Mouse (Mus musculus) E14TG2a.4 (cell line): ENCODE measurements around the gene Tle4.

Source experiments
- H3K27me3 ChIP-seq: 2 replicates; pipeline ENCODE4 v1.6.1; 2014; ENCODE audit warnings: low read length, control low read depth; ENCODE audit not compliant: insufficient read depth
- H3K36me3 ChIP-seq: 2 replicates; pipeline ENCODE4 v1.6.1; 2014; ENCODE audit warnings: low read length, control low read depth; ENCODE audit not compliant: insufficient read depth
- H3K4me1 ChIP-seq: replicated peaks from 2 replicates; pipeline ENCODE4 v1.6.1; 2014; ENCODE audit warnings: low read depth, low read length, control low read depth
- H3K4me3 ChIP-seq: replicated peaks from 2 replicates; pipeline ENCODE4 v1.5.1; 2014; ENCODE audit warnings: mild to moderate bottlenecking, low read length
- H3K9me3 ChIP-seq: 2 replicates; pipeline ENCODE4 v1.6.1; 2014; ENCODE audit warnings: low read length, control low read depth
- CTCF ChIP-seq: conservative IDR thresholded peaks from 2 replicates; pipeline ENCODE4 v1.5.1; 2014; ENCODE audit warnings: low read length
- NANOG ChIP-seq: IDR thresholded peaks from 2 replicates; pipeline ENCODE4 v1.6.1; 2014; ENCODE audit warnings: borderline replicate concordance, low read length, mixed read lengths
- POU5F1 ChIP-seq: IDR thresholded peaks from 2 replicates; pipeline ENCODE4 v1.6.1; 2014; ENCODE audit warnings: low read length, borderline replicate concordance

Tle4 gene

GRCm38 (mm10) chr19:14520098-14520802, 77.6 kb downstream of the Tle4 start:
- Histone ChIP-seq H3K9me3 (no peaks in the 10 kb centered on the region), H3K4me1 (peaks cover 24% of the 10 kb centered on the region), H3K36me3 (peaks cover 41% of the 10 kb centered on the region), H3K4me3 (no peak overlapping the region), H3K27me3 (no peaks in the 10 kb centered on the region)
- TF ChIP-seq NANOG, result no peak
- TF ChIP-seq CTCF, result no peak
- TF ChIP-seq POU5F1, result no peak

- Histone ChIP-seq H3K4me3 (no peak overlapping the region), H3K4me1 (peaks cover 16% of the 10 kb centered on the region), H3K36me3 (peaks cover 52% of the 10 kb centered on the region), H3K27me3 (no peaks in the 10 kb centered on the region), H3K9me3 (no peaks in the 10 kb centered on the region)
- TF ChIP-seq CTCF (no peak), NANOG (no peak), POU5F1 (no peak)
Measured at GRCm38 (mm10) chr19:14519186-14519585, 78.7 kb downstream of the Tle4 start.

- H3K4me1 ChIP-seq, result peaks cover 22% of the 10 kb centered on the region
- H3K4me3 ChIP-seq, result no peak overlapping the region
- H3K9me3 ChIP-seq, result no peaks in the 10 kb centered on the region
- peaks cover 56% of the 10 kb centered on the region for H3K36me3 ChIP-seq
- no peak for TF ChIP-seq POU5F1
- no peaks in the 10 kb centered on the region for H3K27me3 ChIP-seq
Measured at GRCm38 (mm10) chr19:14518438-14519044, 79.3 kb downstream of the Tle4 start.

GRCm38 (mm10) chr19:14516420-14516819, 81.4 kb downstream of the Tle4 start:
- H3K4me1 ChIP-seq, result peaks cover 38% of the 10 kb centered on the region
- TF ChIP-seq NANOG (no peak), POU5F1 (no peak), CTCF (no peak)
- H3K9me3 ChIP-seq, result no peaks in the 10 kb centered on the region
- no peaks in the 10 kb centered on the region for H3K27me3 ChIP-seq
- no peak overlapping the region for H3K4me3 ChIP-seq
- peaks cover 65% of the 10 kb centered on the region for H3K36me3 ChIP-seq

- Histone ChIP-seq H3K4me3 (no peak overlapping the region), H3K4me1 (peaks cover 66% of the 10 kb centered on the region), H3K27me3 (no peaks in the 10 kb centered on the region), H3K36me3 (peaks cover 45% of the 10 kb centered on the region), H3K9me3 (no peaks in the 10 kb centered on the region)
- TF ChIP-seq NANOG, result no peak
- TF ChIP-seq POU5F1, result no peak
- no peak for TF ChIP-seq CTCF
Measured at GRCm38 (mm10) chr19:14508819-14509218, 89.0 kb downstream of the Tle4 start.

GRCm38 (mm10) chr19:14507911-14508310, 89.9 kb downstream of the Tle4 start:
- TF ChIP-seq POU5F1 (no peak), CTCF (no peak), NANOG (no peak)
- Histone ChIP-seq H3K4me3 (no peak overlapping the region), H3K36me3 (peaks cover 45% of the 10 kb centered on the region), H3K27me3 (no peaks in the 10 kb centered on the region), H3K9me3 (no peaks in the 10 kb centered on the region), H3K4me1 (peaks cover 66% of the 10 kb centered on the region)

GRCm38 (mm10) chr19:14506875-14507670, 90.8 kb downstream of the Tle4 start:
- Histone ChIP-seq H3K9me3 (no peaks in the 10 kb centered on the region), H3K4me3 (no peak overlapping the region), H3K4me1 (peaks cover 66% of the 10 kb centered on the region), H3K27me3 (no peaks in the 10 kb centered on the region), H3K36me3 (peaks cover 49% of the 10 kb centered on the region)
- TF ChIP-seq NANOG, result no peak
- TF ChIP-seq POU5F1, result no peak
- no peak for TF ChIP-seq CTCF

- H3K9me3 ChIP-seq, result no peaks in the 10 kb centered on the region
- no peaks in the 10 kb centered on the region for H3K27me3 ChIP-seq
- TF ChIP-seq POU5F1, result no peak
- no peak for TF ChIP-seq NANOG
- no peak for TF ChIP-seq CTCF
- no peak overlapping the region for H3K4me3 ChIP-seq
- peaks cover 68% of the 10 kb centered on the region for H3K4me1 ChIP-seq
- peaks cover 47% of the 10 kb centered on the region for H3K36me3 ChIP-seq
Measured at GRCm38 (mm10) chr19:14505885-14506548, 91.8 kb downstream of the Tle4 start.
